Mouse (Mus musculus) stomach, postnatal 0 days (tissue): Measurements from ENCODE around the gene Slc7a15. TPM values are rescaled to one million over a fixed set of nuclear protein-coding genes. Genes with fewer than 3 reads are reported as not detected.
A peak's percentile ranks its signal among the peaks of the same experiment; 100 is the strongest.

Experiments
- ATAC-seq: fragments of 200-750 bp; cut with Nextera tagmentation; 2 replicates; pipeline ENCODE4 v1.8.0; 2017; ENCODE audit not compliant: low FRiP score, low TSS enrichment
- DNase-seq: peaks from one replicate; pipeline ENCODE4 v3.0.0-alpha.2; 2016; ENCODE audit warnings: low spot score
- H3K27ac ChIP-seq: fragments of 300-500 bp; sonication (generic); replicated peaks from 2 replicates; pipeline ENCODE4 v1.5.1; 2014; ENCODE audit warnings: mild to moderate bottlenecking, control low read depth
- H3K27me3 ChIP-seq: fragments of 300-500 bp; sonication (generic); 2 replicates; pipeline ENCODE4 v1.6.1; 2014; ENCODE audit warnings: low read length; ENCODE audit not compliant: control insufficient read depth, insufficient read depth
- H3K36me3 ChIP-seq: fragments of 300-500 bp; sonication (generic); 2 replicates; pipeline ENCODE4 v1.6.1; 2014; ENCODE audit warnings: low read length, mixed read lengths; ENCODE audit not compliant: control insufficient read depth, insufficient read depth
- H3K4me1 ChIP-seq: fragments of 300-500 bp; sonication (generic); replicated peaks from 2 replicates; pipeline ENCODE4 v1.6.1; 2014; ENCODE audit warnings: antibody characterized with exemption; ENCODE audit not compliant: control insufficient read depth, insufficient read depth
- H3K4me2 ChIP-seq: fragments of 300-500 bp; sonication (generic); replicated peaks from 2 replicates; pipeline ENCODE4 v1.6.1; 2014; ENCODE audit warnings: low read depth, mild to moderate bottlenecking, control low read depth, moderate library complexity
- H3K4me3 ChIP-seq: fragments of 300-500 bp; sonication (generic); 2 replicates; pipeline ENCODE4 v1.5.1; 2014; ENCODE audit warnings: low read depth, low read length, control low read depth
- H3K9ac ChIP-seq: fragments of 300-500 bp; sonication (generic); 2 replicates; pipeline ENCODE4 v1.6.1; 2014; ENCODE audit warnings: mild to moderate bottlenecking, low read length, control low read depth, mixed read lengths
- H3K9me3 ChIP-seq: fragments of 300-500 bp; sonication (generic); 2 replicates; pipeline ENCODE4 v1.6.1; 2016; ENCODE audit warnings: low read length; ENCODE audit not compliant: control insufficient read depth
- CTCF ChIP-seq: IDR thresholded peaks from 2 replicates; pipeline ENCODE4 v1.5.1; 2016; ENCODE audit warnings: antibody characterized with exemption, low read depth, mild to moderate bottlenecking, moderate library complexity
- EP300 ChIP-seq: optimal IDR thresholded peaks from 2 replicates; pipeline ENCODE3; 2016; ENCODE audit warnings: antibody characterized with exemption
- WGBS: fragments of 180-500 bp; shearing (Covaris S2); extraction: QIAGEN DNeasy Blood & Tissue Kit; methylation state at CpG from one replicate; pipeline ENCODE4 v1.1.7; 2014; 5-methylcytosine and 5-hydroxymethylcytosine counted together
- polyA plus RNA-seq: library from polyadenylated mRNA; unstranded; fragments of >200 nt; fragmentation: Nextera tagmentation; extraction: Ambion mirVana; gene quantifications from 2 replicates; pipeline ENCODE4 v1.2.1, GENCODE M21; 2015

Slc7a15 gene
- polyA plus RNA-seq, 1 experiment from 2014 or later: not detected

- Histone ChIP-seq H3K27me3 (no peaks in the 10 kb centered on the region), H3K27ac (no peak overlapping the region), H3K4me1 (no peaks in the 10 kb centered on the region), H3K9me3 (no peaks in the 10 kb centered on the region), H3K9ac (no peak overlapping the region), H3K36me3 (no peaks in the 10 kb centered on the region), H3K4me2 (no peak overlapping the region), H3K4me3 (no peak overlapping the region)
- ATAC-seq: no peak
- 94% methylated on average over 14 of the region's 14 CpGs for WGBS
- DNase-seq: peak; percentile 13
- TF ChIP-seq CTCF (no peak), EP300 (no peak)
Observed at GRCm38 (mm10) chr12:8636945-8637344, 38.1 kb upstream of the Slc7a15 start.

- no peak overlapping the region for H3K4me2 ChIP-seq
- WGBS: 100% methylated on average over 4 of the region's 4 CpGs
- DNase-seq (peak; percentile 13), ATAC-seq (no peak)
- no peaks in the 10 kb centered on the region for H3K36me3 ChIP-seq
- no peak overlapping the region for H3K9ac ChIP-seq
- H3K27me3 ChIP-seq: no peaks in the 10 kb centered on the region
- H3K27ac ChIP-seq: no peak overlapping the region
- no peak for TF ChIP-seq CTCF
- TF ChIP-seq EP300: no peak
- no peaks in the 10 kb centered on the region for H3K4me1 ChIP-seq
- no peaks in the 10 kb centered on the region for H3K9me3 ChIP-seq
- no peak overlapping the region for H3K4me3 ChIP-seq
Observed at GRCm38 (mm10) chr12:8635546-8635945, 36.7 kb upstream of the Slc7a15 start.

DNA sequence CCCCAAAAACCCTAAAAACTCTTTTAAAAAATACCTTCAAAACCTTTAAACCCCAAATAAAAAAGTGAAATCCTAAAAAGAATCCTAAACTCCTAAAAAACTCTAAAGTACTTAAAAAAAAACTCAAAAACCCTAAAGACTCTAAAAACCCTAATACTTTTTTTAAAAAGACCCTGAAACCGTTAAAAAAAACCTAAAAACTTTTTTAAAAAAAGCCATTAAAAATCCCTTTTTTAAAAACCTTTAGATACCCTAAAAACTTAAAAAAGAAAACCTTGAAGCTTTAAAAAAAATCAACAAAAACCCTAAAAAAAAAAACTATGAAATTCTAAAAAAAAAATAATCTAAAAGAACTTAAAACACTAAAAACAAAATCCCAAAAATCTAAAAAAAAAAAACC lies 35.4 kb upstream of the Slc7a15 start:
- no peak for DNase-seq
- no peak for ATAC-seq
- WGBS: 96% methylated on average over 1 of the region's 1 CpGs
- H3K27ac ChIP-seq: no peak overlapping the region
- H3K4me1 ChIP-seq: no peaks in the 10 kb centered on the region
- no peaks in the 10 kb centered on the region for H3K9me3 ChIP-seq
- no peaks in the 10 kb centered on the region for H3K27me3 ChIP-seq
- no peak overlapping the region for H3K9ac ChIP-seq
- H3K36me3 ChIP-seq: no peaks in the 10 kb centered on the region
- no peak overlapping the region for H3K4me3 ChIP-seq
- TF ChIP-seq EP300: no peak
- no peak for TF ChIP-seq CTCF
- H3K4me2 ChIP-seq: no peak overlapping the region

- 90% methylated on average over 2 of the region's 2 CpGs for WGBS
- TF ChIP-seq CTCF: no peak
- TF ChIP-seq EP300: no peak
- Histone ChIP-seq H3K27ac (no peak overlapping the region), H3K4me3 (no peak overlapping the region), H3K27me3 (no peaks in the 10 kb centered on the region), H3K9ac (no peak overlapping the region), H3K4me2 (no peak overlapping the region), H3K4me1 (no peaks in the 10 kb centered on the region), H3K9me3 (no peaks in the 10 kb centered on the region), H3K36me3 (no peaks in the 10 kb centered on the region)
- DNase-seq: no peak
- ATAC-seq: no peak
Observed at GRCm38 (mm10) chr12:8632737-8633365, 34.0 kb upstream of the Slc7a15 start.

GRCm38 (mm10) chr12:8631691-8632090 lies 32.8 kb upstream of the Slc7a15 start:
- H3K4me1 ChIP-seq: no peaks in the 10 kb centered on the region
- DNase-seq: no peak
- no peak overlapping the region for H3K27ac ChIP-seq
- no peak overlapping the region for H3K9ac ChIP-seq
- no peak for ATAC-seq
- TF ChIP-seq EP300 (no peak), CTCF (no peak)
- H3K36me3 ChIP-seq: no peaks in the 10 kb centered on the region
- H3K4me3 ChIP-seq: no peak overlapping the region
- no peaks in the 10 kb centered on the region for H3K9me3 ChIP-seq
- H3K27me3 ChIP-seq: no peaks in the 10 kb centered on the region
- no peak overlapping the region for H3K4me2 ChIP-seq
- 89% methylated on average over 1 of the region's 1 CpGs for WGBS

- no peak overlapping the region for H3K4me2 ChIP-seq
Observed at GRCm38 (mm10) chr12:8629537-8629936, 30.7 kb upstream of the Slc7a15 start.

More at GRCm38 (mm10) chr12:8629537-8629936, 30.7 kb upstream of the Slc7a15 start:
- H3K27ac ChIP-seq: no peak overlapping the region
- TF ChIP-seq CTCF (no peak), EP300 (no peak)
- no peak for DNase-seq
- no peaks in the 10 kb centered on the region for H3K27me3 ChIP-seq
- no peaks in the 10 kb centered on the region for H3K4me1 ChIP-seq
- no peaks in the 10 kb centered on the region for H3K36me3 ChIP-seq
- H3K9me3 ChIP-seq: no peaks in the 10 kb centered on the region
- H3K4me3 ChIP-seq: no peak overlapping the region
- 95% methylated on average over 6 of the region's 6 CpGs for WGBS
- no peak overlapping the region for H3K9ac ChIP-seq
- ATAC-seq: no peak
